Mouse (Mus musculus) stomach, embryonic 14.5 days (tissue): ENCODE measurements around the gene Zfp143. TPM values are rescaled to one million over a fixed set of nuclear protein-coding genes. Genes with fewer than 3 reads are reported as not detected.
A peak's percentile ranks its signal among the peaks of the same experiment; 100 is the strongest.

ENCODE experiments used
- ATAC-seq: fragments of 200-750 bp; cut with Nextera tagmentation; 2 replicates; pipeline ENCODE4 v1.8.0; 2017; ENCODE audit warnings: low read depth, moderate TSS enrichment; ENCODE audit not compliant: insufficient number of reproducible peaks, insufficient read depth, low FRiP score
- H3K27ac ChIP-seq: fragments of 300-500 bp; sonication (generic); 2 replicates; pipeline ENCODE4 v1.5.1; 2014; ENCODE audit warnings: mild to moderate bottlenecking, low read length, moderate library complexity, mixed read lengths
- H3K27me3 ChIP-seq: fragments of 300-500 bp; sonication (generic); 2 replicates; pipeline ENCODE4 v1.6.1; 2014; ENCODE audit warnings: low read length, control low read depth, mixed read lengths; ENCODE audit not compliant: control insufficient read depth, insufficient read depth
- H3K36me3 ChIP-seq: fragments of 300-500 bp; sonication (generic); 2 replicates; pipeline ENCODE4 v1.6.1; 2014; ENCODE audit warnings: mild to moderate bottlenecking, control low read depth, low read length, moderate library complexity, mixed read lengths; ENCODE audit not compliant: control insufficient read depth, insufficient read depth
- H3K4me1 ChIP-seq: fragments of 300-500 bp; sonication (generic); 2 replicates; pipeline ENCODE4 v1.6.1; 2014; ENCODE audit warnings: low read length, control low read depth, mixed read lengths; ENCODE audit not compliant: control insufficient read depth, insufficient read depth
- H3K4me2 ChIP-seq: fragments of 300-500 bp; sonication (generic); replicated peaks from 2 replicates; pipeline ENCODE4 v1.6.1; 2014; ENCODE audit warnings: low read depth, low read length, control low read depth
- H3K4me3 ChIP-seq: fragments of 300-500 bp; sonication (generic); 2 replicates; pipeline ENCODE4 v1.5.1; 2014; ENCODE audit warnings: low read depth, low read length, control low read depth
- H3K9ac ChIP-seq: fragments of 300-500 bp; sonication (generic); replicated peaks from 2 replicates; pipeline ENCODE4 v1.6.1; 2014; ENCODE audit warnings: low read depth, mild to moderate bottlenecking, control low read depth, low read length, moderate library complexity, mixed read lengths
- H3K9me3 ChIP-seq: fragments of 300-500 bp; sonication (generic); 2 replicates; pipeline ENCODE4 v1.6.1; 2016; ENCODE audit warnings: low read depth, low read length, control low read depth; ENCODE audit not compliant: control insufficient read depth
- WGBS: fragments of 180-500 bp; shearing (Covaris S2); extraction: QIAGEN DNeasy Blood & Tissue Kit; methylation state at CpG from one replicate; pipeline ENCODE4 v1.1.7; 2014; 5-methylcytosine and 5-hydroxymethylcytosine counted together
- polyA plus RNA-seq: library from polyadenylated mRNA; unstranded; fragments of >200 nt; fragmentation: Nextera tagmentation; extraction: Ambion mirVana; gene quantifications from 2 replicates; pipeline ENCODE4 v1.2.1, GENCODE M21; 2014

Gene Zfp143
- polyA plus RNA-seq, 1 experiment from 2014 or later = 18.2 TPM

DNA sequence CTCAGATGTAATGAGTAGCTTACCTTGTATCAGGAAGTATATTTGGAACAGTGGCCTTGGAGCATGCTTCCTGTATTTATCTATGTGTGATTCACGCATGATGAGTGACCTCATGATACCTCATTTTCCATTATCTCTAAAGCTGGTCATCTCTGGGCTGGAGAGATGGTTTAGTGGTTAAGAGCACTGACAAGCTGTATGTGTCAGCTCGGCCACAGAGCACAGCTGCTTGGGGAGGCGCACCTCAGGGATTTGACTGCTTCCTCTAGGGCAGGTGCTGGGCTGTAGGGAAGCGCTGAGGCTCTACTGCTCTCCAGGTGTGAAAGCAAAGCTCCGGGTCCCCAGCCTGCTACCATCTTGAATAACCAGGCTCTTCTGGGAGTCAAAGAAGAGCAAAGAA is 17.2 kb downstream of the Zfp143 start:
- H3K9ac ChIP-seq = no peak overlapping the region
- no peak for ATAC-seq
- no peaks in the 10 kb centered on the region for H3K4me1 ChIP-seq
- H3K27ac ChIP-seq = no peak overlapping the region
- WGBS = 94% methylated on average over 5 of the region's 5 CpGs
- H3K9me3 ChIP-seq = no peaks in the 10 kb centered on the region
- H3K4me2 ChIP-seq = no peak overlapping the region
- no peaks in the 10 kb centered on the region for H3K27me3 ChIP-seq
- no peak overlapping the region for H3K4me3 ChIP-seq
- H3K36me3 ChIP-seq = peaks cover 76% of the 10 kb centered on the region

DNA sequence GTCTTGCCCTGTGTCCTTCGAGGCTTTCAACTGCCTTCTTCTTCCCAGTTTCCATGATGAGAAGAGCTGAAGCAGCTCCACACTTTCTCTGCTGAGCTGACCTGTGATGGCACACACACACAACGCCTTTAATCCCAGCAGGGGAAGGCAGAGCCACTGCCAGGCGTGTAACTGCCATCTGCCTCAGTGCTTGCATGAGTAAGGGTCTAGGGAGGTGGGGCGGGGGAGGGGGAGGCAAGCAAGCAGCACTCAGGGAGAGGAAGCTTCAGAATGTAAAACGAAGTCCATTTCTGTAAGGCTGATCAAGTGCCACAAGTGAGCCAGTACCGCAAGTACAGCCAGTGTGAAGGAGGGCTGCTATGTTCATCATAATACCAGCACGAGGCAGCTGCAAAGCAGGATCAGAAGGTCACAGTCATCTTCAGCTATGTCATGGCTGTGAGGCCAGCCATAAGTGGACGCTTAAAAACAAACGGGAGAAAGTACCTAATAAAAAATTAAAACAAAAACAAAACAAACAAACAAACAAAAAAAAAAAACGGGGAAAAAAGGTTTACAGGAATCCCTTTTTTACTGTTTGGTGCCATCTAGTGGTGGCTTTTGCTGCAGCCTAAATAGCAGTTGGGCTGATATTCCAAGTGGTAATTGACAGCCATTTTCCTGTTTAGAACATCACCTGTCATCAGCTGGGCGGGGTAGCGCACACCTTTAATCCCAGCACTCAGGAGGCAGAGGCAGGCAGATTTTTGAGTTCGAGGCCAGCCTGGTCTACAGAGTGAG is 22.6 kb downstream of the Zfp143 start:
- 68% methylated on average over 13 of the region's 13 CpGs for WGBS
- Histone ChIP-seq H3K9ac (no peak overlapping the region), H3K36me3 (peaks cover 67% of the 10 kb centered on the region), H3K4me3 (no peak overlapping the region), H3K4me2 (no peak overlapping the region), H3K4me1 (no peaks in the 10 kb centered on the region), H3K27ac (no peak overlapping the region), H3K27me3 (no peaks in the 10 kb centered on the region), H3K9me3 (no peaks in the 10 kb centered on the region)
- ATAC-seq = no peak

DNA sequence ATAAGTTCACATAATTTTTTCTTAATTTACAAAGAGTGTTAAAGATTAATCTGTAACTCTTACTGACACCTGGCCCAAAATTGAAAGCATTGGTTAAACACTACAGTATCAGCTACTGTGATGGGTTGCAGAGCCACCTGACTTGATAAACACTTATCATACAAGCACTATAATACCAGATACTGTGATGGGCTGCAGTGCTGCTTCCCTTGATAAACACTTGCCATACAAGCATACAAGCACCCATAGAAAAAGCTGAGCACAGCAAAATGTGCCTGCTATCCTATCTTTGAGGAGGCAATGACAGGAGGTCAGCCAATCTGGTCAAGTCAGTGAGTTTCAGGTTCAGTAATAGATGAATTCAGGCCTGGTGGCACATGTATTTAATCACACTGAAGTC is 24.2 kb downstream of the Zfp143 start:
- Histone ChIP-seq H3K9me3 (no peaks in the 10 kb centered on the region), H3K27ac (no peak overlapping the region), H3K4me1 (no peaks in the 10 kb centered on the region), H3K4me2 (no peak overlapping the region), H3K9ac (no peak overlapping the region), H3K27me3 (no peaks in the 10 kb centered on the region), H3K4me3 (no peak overlapping the region), H3K36me3 (peaks cover 58% of the 10 kb centered on the region)
- ATAC-seq = no peak

DNA sequence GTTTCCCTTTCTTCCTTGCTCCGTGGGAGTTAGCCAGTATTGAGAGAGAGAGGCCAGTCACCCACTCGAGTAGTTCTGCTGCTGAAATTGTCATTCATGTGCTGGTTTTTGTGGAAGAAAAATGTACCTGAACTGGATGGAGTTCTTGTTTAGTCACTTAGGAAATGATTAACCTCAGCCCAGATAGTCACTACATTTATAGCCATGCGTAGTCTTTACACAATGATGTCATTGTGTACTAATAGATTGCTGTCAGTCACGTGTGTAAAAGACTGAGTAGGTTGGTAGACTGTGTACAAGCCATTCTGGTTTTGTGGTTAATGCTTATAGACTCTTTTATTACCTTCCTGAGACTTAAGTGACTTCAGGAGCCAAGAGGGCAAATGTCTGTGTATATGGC is 26.9 kb downstream of the Zfp143 start:
- no peak overlapping the region for H3K4me3 ChIP-seq
- H3K9ac ChIP-seq = no peak overlapping the region
- peak; percentile 94 for ATAC-seq
- H3K27me3 ChIP-seq = no peaks in the 10 kb centered on the region
- no peaks in the 10 kb centered on the region for H3K9me3 ChIP-seq
- H3K27ac ChIP-seq = peak overlapping the region; percentile 46; the same call in 1 of the 2 replicates
- 0 out of 2 replicates have a peak overlapping the region, but pooled peaks have one; percentile 4 for H3K4me2 ChIP-seq
- no peaks in the 10 kb centered on the region for H3K4me1 ChIP-seq
- H3K36me3 ChIP-seq = peaks cover 60% of the 10 kb centered on the region
- WGBS = 70% methylated on average over 4 of the region's 4 CpGs

DNA sequence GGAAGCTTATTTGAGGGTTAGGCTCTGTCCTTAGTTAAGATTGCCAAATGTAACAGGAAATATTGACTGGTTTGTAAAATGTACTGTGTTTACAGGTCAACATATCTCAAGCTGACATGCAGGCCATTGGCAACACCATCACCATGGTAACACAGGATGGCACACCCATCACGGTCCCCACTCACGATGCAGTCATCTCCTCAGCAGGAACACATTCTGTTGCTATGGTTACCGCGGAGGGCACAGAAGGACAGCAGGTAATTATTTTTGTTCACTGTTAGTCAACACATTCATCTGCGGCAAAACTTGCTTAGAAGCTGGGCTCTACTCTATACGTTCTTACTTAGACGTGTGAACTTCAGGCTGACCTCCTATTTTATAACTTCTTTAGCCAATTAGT is 30.7 kb downstream of the Zfp143 start:
- WGBS = 80% methylated on average over 7 of the region's 7 CpGs
- H3K4me3 ChIP-seq = no peak overlapping the region
- H3K36me3 ChIP-seq = peaks cover 60% of the 10 kb centered on the region

DNA sequence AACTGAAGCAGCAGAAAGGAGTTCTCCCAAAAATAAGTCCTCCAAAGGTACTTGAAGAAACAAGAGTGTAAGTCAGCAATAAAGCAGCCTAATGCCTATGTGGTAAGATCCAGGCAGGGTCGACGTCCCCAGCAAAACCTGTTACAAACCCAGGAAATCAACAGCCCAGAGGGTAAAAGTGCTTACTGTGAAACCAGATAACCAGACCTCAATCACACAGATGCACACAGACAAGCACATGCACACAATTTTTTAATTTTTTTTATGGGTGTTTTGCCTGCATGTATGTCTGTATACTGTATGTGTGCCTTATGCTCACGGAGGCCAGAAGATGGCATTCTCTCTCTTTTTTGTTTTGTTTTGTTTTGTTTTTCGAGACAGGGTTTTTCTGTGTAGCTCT is 35.3 kb downstream of the Zfp143 start:
- Histone ChIP-seq H3K4me1 (no peaks in the 10 kb centered on the region), H3K27ac (no peak overlapping the region), H3K9me3 (no peaks in the 10 kb centered on the region), H3K4me2 (no peak overlapping the region), H3K4me3 (no peak overlapping the region), H3K36me3 (peaks cover 42% of the 10 kb centered on the region), H3K27me3 (no peaks in the 10 kb centered on the region), H3K9ac (no peak overlapping the region)
- 78% methylated on average over 4 of the region's 4 CpGs for WGBS
- no peak for ATAC-seq

More for the DNA sequence above, 30.7 kb downstream of the Zfp143 start:
- ATAC-seq = no peak
- no peak overlapping the region for H3K27ac ChIP-seq
- no peaks in the 10 kb centered on the region for H3K27me3 ChIP-seq
- no peaks in the 10 kb centered on the region for H3K9me3 ChIP-seq
- no peak overlapping the region for H3K9ac ChIP-seq
- no peak overlapping the region for H3K4me2 ChIP-seq
- no peaks in the 10 kb centered on the region for H3K4me1 ChIP-seq

DNA sequence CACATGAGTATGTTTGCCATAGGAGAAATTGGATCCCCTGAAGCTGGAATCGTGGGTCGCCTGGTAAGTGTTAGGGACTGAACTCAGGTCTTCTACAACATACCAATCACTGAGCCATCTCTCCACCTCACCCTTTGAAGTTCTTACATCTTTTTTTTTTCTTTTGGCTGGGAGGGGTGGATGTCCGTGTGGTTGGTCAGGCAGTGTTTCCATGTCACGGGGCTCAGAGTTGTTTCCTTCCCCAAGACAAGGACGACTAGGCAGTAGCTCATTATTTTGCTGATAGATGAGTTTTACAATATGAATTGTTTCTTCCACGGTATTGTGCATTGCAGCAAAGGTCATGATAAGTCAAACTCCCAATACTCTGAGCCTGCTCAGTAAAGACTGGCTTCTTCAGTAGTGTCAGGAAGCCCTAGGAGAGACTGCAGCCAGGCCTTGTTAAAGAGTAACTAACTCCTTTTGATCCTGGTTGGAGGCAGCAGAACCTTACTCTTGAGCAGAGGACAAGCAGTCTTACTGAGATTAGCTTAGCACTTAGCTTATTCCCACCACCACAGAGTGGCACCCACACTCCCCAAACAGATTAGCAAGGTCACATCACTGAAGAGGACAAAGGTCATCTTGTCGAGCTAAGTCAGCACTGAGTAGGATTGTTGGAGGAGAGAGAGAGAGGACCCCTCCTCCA is 36.2 kb downstream of the Zfp143 start:
- H3K4me2 ChIP-seq = no peak overlapping the region
- no peaks in the 10 kb centered on the region for H3K27me3 ChIP-seq
- no peak overlapping the region for H3K4me3 ChIP-seq
- peak overlapping the region; percentile 52; the same call in 1 of the 2 replicates for H3K27ac ChIP-seq
- WGBS = 46% methylated on average over 7 of the region's 7 CpGs
- peaks cover 33% of the 10 kb centered on the region for H3K36me3 ChIP-seq
- no peaks in the 10 kb centered on the region for H3K9me3 ChIP-seq
- no peak overlapping the region for H3K9ac ChIP-seq
- H3K4me1 ChIP-seq = no peaks in the 10 kb centered on the region
- peak; percentile 89 for ATAC-seq

DNA sequence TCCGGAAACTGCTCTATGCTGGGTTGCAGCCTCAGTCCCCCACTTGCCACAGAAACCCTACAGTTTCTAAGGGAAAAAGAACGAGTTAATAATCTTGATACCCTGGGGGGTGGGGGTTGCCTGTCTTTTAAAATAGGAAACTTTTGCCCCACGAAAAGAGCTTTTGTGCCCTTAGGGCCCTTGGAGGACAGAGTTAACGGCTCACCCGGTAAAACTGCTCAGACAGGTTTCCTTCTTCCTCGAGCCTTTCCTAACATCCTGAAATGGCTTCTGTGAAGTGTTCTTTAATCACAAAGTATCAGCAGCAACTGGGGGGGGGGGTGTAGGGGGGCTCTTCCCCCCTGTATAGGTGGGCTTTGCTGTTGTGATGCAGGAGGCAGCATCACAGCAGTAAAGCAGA is 39.8 kb downstream of the Zfp143 start:
- no peaks in the 10 kb centered on the region for H3K27me3 ChIP-seq
- no peak overlapping the region for H3K4me3 ChIP-seq
- H3K27ac ChIP-seq = peak overlapping the region; percentile 56; the same call in 1 of the 2 replicates
- no peaks in the 10 kb centered on the region for H3K4me1 ChIP-seq
- 37% methylated on average over 6 of the region's 6 CpGs for WGBS
- H3K9me3 ChIP-seq = no peaks in the 10 kb centered on the region
- no peak overlapping the region for H3K9ac ChIP-seq
- ATAC-seq = no peak
- H3K36me3 ChIP-seq = peaks cover 5% of the 10 kb centered on the region; the same call in 1 of the 2 replicates
- no peak overlapping the region for H3K4me2 ChIP-seq
